Mouse (Mus musculus): ENCODE data around the gene Tnfrsf21.

DNA sequence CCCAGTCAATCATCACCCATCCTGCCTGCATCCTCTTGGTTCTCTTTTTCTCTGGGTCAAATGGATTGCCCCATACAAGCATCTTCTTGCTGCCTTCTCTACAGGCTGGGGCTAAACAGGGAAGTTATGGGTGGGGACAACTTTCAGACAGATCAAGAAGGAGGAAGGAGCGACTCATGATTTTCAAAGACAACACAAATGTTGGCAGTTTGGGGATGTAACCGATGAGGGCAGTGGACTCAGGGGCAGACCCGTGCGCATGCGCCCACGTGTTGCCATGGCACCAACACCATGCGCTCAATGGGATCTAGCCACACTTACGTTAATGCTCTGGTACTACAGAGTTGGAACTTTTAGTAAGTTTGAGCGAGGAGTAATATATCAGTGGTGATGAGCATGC lies 121.5 kb downstream of the Tnfrsf21 start:
- TF ChIP-seq POLR2A (IDR thresholded peaks at IDR 0.05; ENCODE audit: borderline replicate concordance, low read depth, low read length) (no peak), CTCF (IDR thresholded peaks at IDR 0.05; ENCODE audit: low read depth, low read length) (no peak)

Measured in bone marrow macrophage, adult 2 months (primary cell).